Mouse (Mus musculus) bone marrow macrophage, adult 2 months (primary cell): Measurements from ENCODE around the gene Optn. TPM values are rescaled to one million over a fixed set of nuclear protein-coding genes. Genes with fewer than 3 reads are reported as not detected.

Source experiments
- H3K27ac ChIP-seq: 2 replicates; pipeline ENCODE4 v1.5.1; 2012; ENCODE audit warnings: low read depth, low read length; ENCODE audit not compliant: insufficient read depth
- H3K4me1 ChIP-seq: 2 replicates; pipeline ENCODE4 v1.6.1; 2012; ENCODE audit warnings: low read length; ENCODE audit not compliant: control insufficient read depth, insufficient read depth
- H3K4me3 ChIP-seq: 2 replicates; pipeline ENCODE4 v1.5.1; 2012; ENCODE audit warnings: mild to moderate bottlenecking, low read length, moderate library complexity; ENCODE audit not compliant: insufficient read depth
- CTCF ChIP-seq: IDR thresholded peaks from 2 replicates; pipeline ENCODE4 v1.5.1; 2012; ENCODE audit warnings: low read depth, mild to moderate bottlenecking, low read length, moderate library complexity
- POLR2A ChIP-seq: IDR thresholded peaks from 2 replicates; pipeline ENCODE4 v1.6.1; 2012; ENCODE audit warnings: mild to moderate bottlenecking, low read depth, low read length, borderline replicate concordance
- polyA plus RNA-seq: library from polyadenylated mRNA; stranded (reverse); fragments of >200 nt; gene quantifications from 2 replicates; pipeline ENCODE4 v1.2.4, GENCODE M21; 2012; ENCODE audit not compliant: missing spikeins, insufficient read depth, insufficient read length

Optn gene
- polyA plus RNA-seq, 1 experiment = 11.6 TPM

- peak overlapping the region; percentile 64; the same call in 1 of the 2 replicates for H3K4me3 ChIP-seq
- peaks cover 4% of the 10 kb centered on the region; the same call in 1 of the 2 replicates for H3K4me1 ChIP-seq
- TF ChIP-seq CTCF = no peak
- no peak for TF ChIP-seq POLR2A
- no peak overlapping the region for H3K27ac ChIP-seq
Measured at GRCm38 (mm10) chr2:5062496-5063298, 1.2 kb downstream of the Optn start.

DNA sequence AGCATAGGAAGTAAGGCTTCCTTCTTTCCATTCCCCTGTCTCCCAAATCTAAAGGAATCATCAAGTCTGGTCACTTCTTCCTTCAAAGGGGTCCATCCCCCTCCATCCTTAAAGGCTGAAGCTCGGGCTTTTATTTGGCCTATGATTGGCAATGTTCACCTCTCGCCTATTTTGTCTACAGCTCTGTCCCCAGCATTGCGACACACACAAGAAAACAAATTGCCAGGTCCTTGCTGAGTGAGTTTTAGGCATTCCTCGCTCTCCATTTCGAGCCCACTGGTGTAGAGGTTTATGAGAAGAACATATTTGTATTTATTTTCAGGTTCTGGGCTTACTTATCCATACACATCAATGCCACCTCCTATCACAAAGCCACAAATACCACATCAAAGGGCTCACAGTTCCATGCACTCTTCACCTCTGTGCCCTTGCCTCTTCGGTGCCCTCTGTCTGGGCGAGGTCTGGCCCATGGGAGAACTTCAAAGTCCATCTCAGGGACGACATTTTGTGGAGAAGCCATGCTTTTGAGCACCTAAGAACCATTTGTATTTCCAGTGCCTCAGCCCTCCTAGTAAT lies 2.6 kb downstream of the Optn start:
- Histone ChIP-seq H3K4me1 (peaks cover 4% of the 10 kb centered on the region; the same call in 1 of the 2 replicates), H3K4me3 (no peak overlapping the region), H3K27ac (no peak overlapping the region)
- TF ChIP-seq POLR2A (no peak), CTCF (no peak)

DNA sequence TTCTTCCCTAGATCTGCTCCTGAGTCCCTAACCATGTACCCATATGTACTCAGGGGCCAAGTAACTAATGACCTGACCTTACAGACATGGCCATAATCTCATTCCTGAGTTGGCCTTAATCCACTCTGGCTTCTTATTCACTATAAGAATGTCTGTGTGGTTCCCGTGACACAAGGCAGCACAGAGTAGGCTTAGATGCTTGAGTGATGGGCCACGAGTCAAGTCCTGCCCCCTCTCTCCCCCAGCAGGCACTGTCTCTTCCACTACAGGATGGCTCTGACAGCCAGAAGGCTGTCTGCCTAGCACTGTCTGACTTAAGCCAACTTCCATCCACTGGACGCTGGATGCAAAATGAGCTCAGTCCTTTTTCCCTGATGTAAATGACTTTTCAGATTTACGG lies 3.9 kb downstream of the Optn start:
- Histone ChIP-seq H3K4me3 (no peak overlapping the region), H3K27ac (no peak overlapping the region), H3K4me1 (peaks cover 4% of the 10 kb centered on the region; the same call in 1 of the 2 replicates)
- TF ChIP-seq CTCF (no peak), POLR2A (no peak)

DNA sequence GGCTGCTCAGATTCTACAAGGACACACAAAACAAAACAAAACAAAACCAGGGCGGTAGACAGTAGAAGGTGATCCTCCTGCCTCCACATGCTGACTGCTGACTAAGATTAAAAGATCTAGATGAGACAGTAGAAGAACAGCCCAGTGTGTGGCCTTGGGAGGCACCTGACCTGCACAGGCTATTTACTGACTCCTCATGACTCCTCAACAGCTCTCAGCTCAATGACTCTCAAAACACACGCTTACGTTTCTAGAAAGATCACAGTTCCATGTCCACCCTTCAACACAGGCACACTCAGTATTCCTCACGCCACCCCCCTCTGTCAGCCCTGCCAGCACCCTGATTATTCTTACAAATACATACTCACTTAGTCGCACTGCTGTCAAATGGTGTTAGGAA lies 5.4 kb downstream of the Optn start:
- H3K4me3 ChIP-seq = no peak overlapping the region
- H3K27ac ChIP-seq = no peak overlapping the region
- TF ChIP-seq CTCF (no peak), POLR2A (no peak)
- H3K4me1 ChIP-seq = peaks cover 4% of the 10 kb centered on the region; the same call in 1 of the 2 replicates

DNA sequence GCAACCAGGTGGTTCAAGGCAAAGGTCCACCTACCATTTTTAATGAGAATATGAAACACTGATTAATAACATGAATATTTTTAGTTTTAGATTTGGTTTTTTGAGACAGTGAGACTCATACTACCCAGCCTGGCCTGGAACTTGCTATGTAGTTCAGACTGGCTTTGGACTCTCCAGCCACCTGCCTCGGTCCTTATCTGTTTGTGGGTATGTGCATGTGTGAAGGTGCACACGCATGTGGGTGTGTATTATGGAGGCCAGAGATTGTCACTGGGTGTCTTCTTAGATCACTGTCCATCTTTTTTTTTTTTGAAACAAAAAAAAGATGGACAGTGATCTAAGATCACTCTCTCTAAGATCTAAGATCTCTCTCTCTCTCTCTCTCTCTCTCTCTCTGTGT lies 13.3 kb downstream of the Optn start:
- no peaks in the 10 kb centered on the region for H3K4me1 ChIP-seq
- TF ChIP-seq CTCF = no peak
- no peak for TF ChIP-seq POLR2A
- H3K27ac ChIP-seq = no peak overlapping the region
- H3K4me3 ChIP-seq = no peak overlapping the region

- Histone ChIP-seq H3K4me3 (no peak overlapping the region), H3K4me1 (no peaks in the 10 kb centered on the region), H3K27ac (no peak overlapping the region)
- TF ChIP-seq POLR2A (no peak), CTCF (no peak)
Measured at GRCm38 (mm10) chr2:5047016-5047415, 16.8 kb downstream of the Optn start.

- Histone ChIP-seq H3K4me1 (peaks cover 5% of the 10 kb centered on the region), H3K4me3 (no peak overlapping the region), H3K27ac (no peak overlapping the region)
- TF ChIP-seq POLR2A = no peak
- TF ChIP-seq CTCF = no peak
Measured at GRCm38 (mm10) chr2:5045269-5045965, 18.4 kb downstream of the Optn start.

- H3K27ac ChIP-seq = no peak overlapping the region
- peaks cover 7% of the 10 kb centered on the region for H3K4me1 ChIP-seq
- no peak overlapping the region for H3K4me3 ChIP-seq
- TF ChIP-seq POLR2A (no peak), CTCF (no peak)
Measured at GRCm38 (mm10) chr2:5044321-5044720, 19.5 kb downstream of the Optn start.

- no peak overlapping the region for H3K27ac ChIP-seq
- peaks cover 7% of the 10 kb centered on the region for H3K4me1 ChIP-seq
Measured at GRCm38 (mm10) chr2:5043476-5043761, 20.4 kb downstream of the Optn start.

More at GRCm38 (mm10) chr2:5043476-5043761, 20.4 kb downstream of the Optn start:
- no peak overlapping the region for H3K4me3 ChIP-seq
- TF ChIP-seq CTCF (no peak), POLR2A (no peak)
